Mouse (Mus musculus): Measurements from ENCODE around the gene Slc11a2. TPM values are rescaled to one million over a fixed set of nuclear protein-coding genes. Genes with fewer than 3 reads are reported as not detected.
"Not testable (repeated sequence)": the region's sequence is repeated elsewhere in the genome, so short reads cannot be mapped to it uniquely, and the experiment has no call there.

The Slc11a2 gene
- polyA plus RNA-seq, 1 experiment: 47.7 TPM

DNA sequence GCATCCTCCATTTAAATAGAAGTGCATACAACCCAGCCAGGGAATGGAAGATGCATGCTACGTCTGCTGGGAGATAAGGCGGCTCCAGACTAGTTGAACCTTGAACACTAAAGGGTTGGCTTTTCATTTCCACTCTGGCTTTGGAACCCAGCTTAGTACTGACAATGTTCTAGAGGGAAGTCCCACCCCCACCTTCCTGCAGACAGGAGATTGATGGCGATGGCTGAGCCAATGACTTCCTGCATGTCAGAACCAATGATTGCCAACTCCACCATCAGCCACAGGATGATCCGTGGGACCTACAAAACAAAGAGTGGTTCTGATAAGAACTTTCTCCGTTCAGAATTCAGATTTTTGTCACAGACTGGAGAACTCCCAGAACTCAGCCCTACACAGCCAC is 18.8 kb downstream of the Slc11a2 start:
- no peak for DNase-seq (ENCODE audit: extremely low spot score in 1 of 2, low spot score in 1 of 2)

DNA sequence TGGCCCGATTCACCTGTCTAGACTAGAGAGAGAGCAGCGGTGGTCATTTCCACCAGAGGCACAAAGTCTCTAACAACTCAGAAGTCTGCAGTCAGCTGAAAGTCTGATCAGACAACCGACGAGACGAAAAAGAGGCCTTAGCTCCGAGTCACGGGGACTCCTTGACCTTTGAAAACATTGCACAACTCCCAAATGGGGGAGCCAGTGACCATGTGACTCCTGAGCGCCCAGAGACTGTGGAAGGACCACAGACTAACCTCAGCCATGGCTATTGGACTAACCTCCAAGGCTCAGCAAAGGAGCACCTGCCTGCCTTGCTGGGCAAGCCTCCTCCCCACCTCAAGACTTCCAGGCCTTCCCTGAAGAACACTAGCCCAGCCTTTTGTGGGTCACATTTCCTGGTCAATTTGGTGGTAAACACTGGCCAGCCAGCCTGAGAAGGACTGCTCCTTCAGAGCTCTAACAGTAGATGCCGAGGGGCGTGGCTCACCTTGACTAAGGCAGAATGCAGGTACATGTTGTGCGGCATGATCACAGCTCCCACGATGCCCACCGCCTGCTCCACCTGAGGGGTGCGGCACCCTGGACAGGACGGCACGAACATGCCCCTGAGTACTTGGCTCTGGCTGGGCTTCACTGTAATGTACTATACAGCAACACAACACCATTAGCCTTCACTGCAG is 21.4 kb downstream of the Slc11a2 start:
- no peak for DNase-seq (ENCODE audit: extremely low spot score in 1 of 2, low spot score in 1 of 2)

DNA sequence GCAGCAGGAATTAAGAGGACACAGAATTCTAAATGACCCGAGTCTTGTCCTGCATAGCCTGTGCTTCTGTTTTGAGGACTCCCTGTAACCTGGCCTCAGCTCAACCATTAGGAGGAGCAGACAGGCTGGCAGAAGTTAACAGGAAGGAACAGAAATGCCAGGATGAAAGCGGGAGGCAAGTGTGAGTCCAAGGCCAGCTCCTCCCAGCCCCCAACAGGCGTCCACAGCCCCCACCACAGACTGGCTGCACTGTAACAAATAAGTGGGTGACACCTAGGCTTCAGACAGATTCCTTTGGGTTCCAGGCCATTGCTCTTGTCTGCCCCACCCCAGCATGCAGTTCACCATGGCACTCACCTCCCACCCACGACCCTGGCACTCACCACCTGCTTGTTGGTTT is 22.1 kb downstream of the Slc11a2 start:
- no peak for DNase-seq (ENCODE audit: extremely low spot score in 1 of 2, low spot score in 1 of 2)

DNA sequence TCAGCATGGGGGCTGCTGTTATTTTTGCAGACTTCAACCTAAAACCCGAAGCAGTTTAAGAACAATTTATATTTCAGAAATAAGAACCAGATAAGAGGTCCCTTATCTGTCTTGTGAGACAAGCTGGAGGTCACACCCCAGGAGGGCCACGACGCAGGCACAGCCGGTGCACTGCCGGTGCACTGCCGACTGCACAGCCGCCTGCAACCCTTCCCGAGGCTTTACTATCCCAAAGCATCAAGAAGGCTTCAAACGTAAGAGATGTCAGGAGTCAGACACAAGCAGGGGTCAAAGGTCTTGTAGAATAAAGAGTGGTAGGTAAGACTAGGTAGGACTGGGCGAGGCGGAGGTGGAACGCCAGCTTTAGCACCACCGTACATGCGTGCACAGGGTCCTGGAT is 22.5 kb downstream of the Slc11a2 start:
- no peak for DNase-seq (ENCODE audit: extremely low spot score in 1 of 2, low spot score in 1 of 2)

DNA sequence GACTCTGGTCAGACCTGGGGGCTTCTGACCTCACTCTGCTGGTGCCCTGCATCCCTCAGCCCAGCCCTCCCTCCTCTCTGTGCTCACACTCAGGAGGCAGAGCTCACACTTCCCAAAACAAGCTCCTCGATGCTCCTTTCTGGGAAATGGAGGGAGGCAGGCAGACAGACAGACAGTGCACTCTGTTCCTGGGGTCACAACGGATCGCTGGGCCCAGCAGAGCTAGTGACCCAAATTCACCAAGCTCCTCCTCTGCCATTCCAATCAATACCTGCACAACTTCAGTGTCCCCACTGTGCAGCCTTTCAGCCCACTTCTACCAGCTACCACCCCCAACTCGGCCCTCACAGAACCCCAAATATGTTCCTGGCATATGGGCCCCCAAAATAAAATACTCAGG is 23.1 kb downstream of the Slc11a2 start:
- no peak for DNase-seq (ENCODE audit: extremely low spot score in 1 of 2, low spot score in 1 of 2)

DNA sequence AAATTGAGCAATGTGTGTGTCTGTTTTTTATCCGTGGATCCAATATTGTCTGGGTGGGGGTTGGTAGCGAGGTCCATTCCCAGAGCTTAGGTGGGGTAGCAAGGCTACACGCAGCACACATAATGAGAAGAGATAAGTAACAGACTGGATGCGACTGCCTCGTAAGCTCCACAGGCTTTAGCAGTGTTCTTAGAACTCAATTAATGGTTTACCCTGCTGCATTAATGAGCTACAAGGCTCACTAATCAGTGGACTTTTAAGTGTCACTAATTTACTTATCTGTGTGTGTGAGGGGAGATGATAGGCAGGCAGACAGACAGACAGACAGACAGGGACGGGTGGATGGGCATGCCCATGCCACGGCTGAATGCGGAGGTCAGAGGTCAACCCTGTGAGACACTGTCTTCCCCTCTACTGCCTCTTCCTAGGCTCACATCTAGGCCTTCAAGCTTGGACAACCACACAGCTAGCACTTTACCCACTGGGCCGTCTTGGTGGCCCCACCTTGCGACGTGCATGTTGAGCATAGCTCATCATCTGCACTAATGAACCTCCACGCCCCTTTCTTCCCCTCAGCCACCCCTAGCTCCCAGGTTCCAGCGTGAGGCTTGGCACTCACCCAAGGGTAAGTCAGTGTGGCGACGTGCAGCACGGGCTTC is 24.2 kb downstream of the Slc11a2 start:
- DNase-seq (ENCODE audit: extremely low spot score in 1 of 2, low spot score in 1 of 2): no peak

DNA sequence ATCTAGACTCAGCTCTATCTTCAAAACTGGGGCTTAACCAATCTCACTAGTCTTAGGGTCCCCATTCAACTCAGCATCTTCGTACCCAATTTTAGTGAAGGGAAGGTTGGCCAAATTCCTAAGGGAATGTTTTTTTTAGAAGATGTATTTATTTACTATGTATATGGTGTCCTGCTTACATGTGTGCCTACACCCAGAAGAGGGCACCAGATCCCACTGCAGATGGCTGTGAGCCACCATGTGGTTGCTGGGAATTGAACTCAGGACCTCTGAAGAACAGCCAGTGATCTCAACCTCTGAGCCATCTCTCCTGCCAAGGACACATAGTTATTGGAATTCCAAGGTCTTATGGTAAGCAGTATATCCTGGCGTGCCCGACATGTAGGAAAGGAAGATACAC is 29.3 kb downstream of the Slc11a2 start:
- no peak for DNase-seq (ENCODE audit: extremely low spot score in 1 of 2, low spot score in 1 of 2)

DNA sequence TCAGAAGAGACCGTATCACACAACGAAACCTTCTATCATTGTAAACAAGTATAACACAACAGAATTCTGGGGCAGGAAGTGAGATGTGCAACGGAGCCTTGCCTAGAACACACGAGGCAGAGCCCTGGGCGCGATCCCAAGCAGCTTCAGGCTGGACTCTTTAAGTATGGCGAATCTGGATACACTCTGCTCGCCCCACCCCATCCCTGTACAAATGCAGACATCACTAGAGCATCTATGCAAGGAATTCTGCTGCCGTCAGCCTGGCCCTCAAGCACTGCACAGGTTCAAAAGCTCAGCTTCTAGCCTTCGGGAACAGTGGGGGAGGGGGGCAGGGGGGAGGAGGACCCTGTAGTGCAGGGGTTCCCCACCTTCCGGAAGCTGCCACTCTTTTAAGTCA is 31.9 kb downstream of the Slc11a2 start:
- no peak for DNase-seq (ENCODE audit: extremely low spot score in 1 of 2, low spot score in 1 of 2)

DNA sequence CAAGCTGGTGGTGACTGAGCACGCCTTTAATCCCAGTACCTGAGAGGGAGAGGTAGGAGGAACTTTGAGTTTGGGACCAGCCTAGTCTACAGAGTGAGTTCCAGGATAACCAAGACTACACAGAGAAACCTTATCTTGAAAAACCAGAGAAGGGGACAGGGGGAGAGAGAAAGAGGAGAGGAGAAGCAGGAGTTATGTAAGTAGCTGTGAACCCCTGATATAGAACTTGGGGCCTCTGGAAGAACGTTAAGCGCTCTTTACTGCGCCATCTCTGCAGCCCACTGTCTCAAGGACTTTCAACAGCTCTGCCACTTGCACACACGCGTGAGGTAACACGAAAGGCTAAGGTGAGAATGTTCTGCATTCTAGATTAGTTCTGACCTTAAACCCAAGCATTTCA is 33.3 kb downstream of the Slc11a2 start:
- DNase-seq (ENCODE audit: extremely low spot score in 1 of 2, low spot score in 1 of 2): no peak

DNA sequence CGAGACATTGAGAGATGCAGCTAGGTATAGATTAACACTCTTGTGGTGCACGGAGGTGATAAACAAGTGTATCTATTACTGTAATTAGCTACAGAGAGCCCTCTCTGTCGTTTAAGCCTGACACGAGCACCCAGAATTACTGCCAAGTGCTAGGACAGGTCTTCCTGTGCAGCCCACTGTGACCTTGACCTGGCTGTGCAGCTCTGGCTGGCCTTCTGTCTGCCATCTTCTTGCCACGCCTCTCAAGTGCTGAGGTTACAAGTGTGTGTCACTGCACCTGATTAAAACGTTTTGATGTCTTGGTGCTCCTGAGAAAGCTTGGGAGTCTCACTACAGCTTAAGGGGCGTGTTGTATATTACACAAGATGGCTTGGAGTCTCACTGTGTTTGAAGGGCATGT is 33.8 kb downstream of the Slc11a2 start:
- DNase-seq (ENCODE audit: extremely low spot score in 1 of 2, low spot score in 1 of 2): no peak

DNA sequence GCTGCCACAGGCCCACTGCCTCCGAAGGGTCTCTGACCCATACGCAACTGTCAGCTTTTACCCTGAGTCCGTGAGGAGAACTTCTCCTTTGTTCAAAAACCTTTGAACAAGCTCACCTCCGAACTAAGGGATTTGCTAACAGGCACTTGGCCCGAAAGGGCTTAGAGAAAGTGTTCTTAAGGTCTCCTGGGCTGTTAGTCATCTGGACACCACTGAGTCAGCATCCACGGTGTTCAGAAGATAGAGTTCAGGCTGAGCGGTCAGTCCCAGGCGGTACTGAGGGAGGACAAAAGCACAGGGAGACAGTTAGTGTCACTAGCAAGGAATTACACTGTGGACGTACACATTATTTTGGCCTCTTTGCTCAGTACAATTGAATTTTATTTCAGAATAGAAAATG is 36.0 kb downstream of the Slc11a2 start:
- no peak for DNase-seq (ENCODE audit: extremely low spot score in 1 of 2, low spot score in 1 of 2)

DNA sequence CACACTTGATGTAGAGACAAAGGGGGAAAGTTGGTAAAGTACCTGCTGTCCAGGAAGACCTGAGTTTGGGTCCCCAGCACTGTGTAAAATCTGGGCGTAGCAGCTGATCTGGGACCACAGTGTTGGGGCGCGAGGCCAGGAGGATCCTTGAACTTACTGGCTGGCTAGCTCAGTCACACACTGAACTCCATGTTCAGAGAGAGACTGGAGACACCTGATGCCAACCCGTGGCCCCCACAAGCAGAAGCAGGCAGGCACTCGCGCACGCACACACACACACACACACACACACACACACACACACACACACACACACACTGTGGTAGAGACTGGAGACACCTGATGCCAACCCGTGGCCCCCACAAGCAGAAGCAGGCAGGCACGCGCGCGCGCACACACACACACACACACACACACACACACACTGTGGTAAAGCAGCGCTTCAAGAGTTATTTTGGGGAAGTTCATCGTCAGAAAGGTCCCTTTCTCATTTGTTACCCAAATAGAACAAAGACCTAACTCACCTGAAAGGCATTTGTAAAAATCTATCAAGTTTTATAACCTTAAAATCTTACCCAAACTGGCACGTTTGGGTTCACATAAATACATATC is 36.5 kb downstream of the Slc11a2 start:
- DNase-seq (ENCODE audit: extremely low spot score in 1 of 2, low spot score in 1 of 2): no peak

DNA sequence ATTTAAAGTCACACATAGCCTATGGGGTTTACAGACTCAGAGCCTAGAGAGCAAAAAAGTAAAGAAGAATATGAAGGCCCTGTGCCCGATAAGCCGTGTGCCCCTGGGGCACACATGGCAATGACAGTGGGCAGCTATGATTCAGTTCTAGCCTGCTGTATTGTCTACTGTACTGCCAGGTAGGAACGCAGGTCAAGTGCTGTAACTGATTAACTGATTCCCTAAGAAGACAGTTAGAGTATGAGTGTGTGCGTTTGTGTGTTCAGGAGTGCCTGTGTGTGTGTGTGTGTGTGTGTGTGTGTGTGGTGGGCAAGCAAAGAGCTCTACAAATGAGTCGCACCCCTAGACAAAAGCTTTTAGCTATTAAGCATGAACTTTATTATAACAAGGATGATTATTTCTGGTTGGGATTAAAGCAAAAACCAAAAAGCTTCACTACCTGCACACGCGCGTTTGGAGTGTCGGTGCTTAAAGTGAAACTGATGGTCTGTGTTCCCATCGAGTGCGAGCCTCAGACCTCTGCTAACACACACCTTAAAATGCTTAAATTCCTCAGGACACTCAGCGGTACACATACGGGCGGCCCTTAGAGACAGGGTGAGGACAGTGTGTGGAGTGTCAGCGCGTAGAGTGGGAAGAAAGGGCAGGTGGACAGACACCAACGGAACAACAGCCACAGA is 37.2 kb downstream of the Slc11a2 start:
- no peak for DNase-seq (ENCODE audit: extremely low spot score in 1 of 2, low spot score in 1 of 2)

DNA sequence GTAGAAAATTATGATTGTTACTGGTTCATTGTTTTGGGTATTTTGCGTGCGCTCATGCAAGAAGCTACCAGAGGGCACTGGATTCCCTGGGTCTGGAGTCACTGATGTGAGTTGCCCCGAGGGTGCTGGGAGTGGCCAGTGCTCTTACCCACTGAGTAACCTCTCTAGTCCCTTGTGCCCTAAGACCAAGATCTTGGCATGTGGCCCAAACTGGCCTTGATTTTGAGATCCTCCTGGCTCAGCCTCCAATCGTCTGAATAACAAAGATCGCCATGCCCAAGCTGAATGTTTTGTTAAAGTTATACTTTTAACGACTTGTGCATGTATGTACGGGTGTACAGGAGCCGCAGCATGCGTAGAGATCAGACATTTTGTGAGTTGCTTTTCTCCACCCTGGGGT is 39.2 kb downstream of the Slc11a2 start:
- DNase-seq (ENCODE audit: extremely low spot score in 1 of 2, low spot score in 1 of 2): no peak

DNA sequence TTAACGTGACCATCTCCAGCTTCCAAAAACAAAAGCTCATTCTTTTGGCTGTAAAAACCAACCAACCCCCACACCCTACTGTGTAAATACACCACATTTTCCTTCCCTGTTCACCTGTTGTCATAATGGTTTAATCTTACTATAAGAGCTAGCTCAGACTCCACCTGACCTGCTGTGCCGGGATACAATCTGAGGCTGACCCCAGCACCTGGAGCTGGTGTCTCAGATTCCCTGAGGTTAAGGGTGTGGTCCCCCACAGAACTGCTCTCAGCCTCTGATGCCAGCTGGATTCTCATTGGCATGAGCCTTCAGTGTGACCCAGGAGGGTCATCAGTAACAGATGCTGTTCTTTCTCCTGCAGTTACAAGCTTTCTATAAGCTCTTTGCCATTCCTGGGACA is 44.8 kb downstream of the Slc11a2 start:
- DNase-seq (ENCODE audit: extremely low spot score in 1 of 2, low spot score in 1 of 2): no peak

DNA sequence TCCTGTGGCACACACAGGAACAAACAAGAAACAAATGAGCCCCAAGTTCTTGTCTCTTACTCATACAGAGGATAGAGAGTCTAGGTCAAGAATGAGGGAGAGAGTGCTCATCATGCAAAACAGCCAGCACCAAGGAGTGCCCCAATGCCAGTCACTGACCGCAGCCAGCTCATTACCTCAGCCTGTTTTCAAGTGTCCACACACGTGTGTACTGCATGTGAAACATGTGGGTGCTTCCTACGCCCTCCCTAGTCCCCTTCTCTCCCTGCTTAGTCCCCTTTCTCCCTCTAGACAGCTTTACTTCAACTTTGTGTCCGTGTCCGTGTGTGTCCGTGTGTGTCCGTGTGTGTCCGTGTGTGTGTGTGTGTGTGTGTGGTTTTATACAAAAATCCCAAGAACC is 45.2 kb downstream of the Slc11a2 start:
- no peak for DNase-seq (ENCODE audit: extremely low spot score in 1 of 2, low spot score in 1 of 2)

DNA sequence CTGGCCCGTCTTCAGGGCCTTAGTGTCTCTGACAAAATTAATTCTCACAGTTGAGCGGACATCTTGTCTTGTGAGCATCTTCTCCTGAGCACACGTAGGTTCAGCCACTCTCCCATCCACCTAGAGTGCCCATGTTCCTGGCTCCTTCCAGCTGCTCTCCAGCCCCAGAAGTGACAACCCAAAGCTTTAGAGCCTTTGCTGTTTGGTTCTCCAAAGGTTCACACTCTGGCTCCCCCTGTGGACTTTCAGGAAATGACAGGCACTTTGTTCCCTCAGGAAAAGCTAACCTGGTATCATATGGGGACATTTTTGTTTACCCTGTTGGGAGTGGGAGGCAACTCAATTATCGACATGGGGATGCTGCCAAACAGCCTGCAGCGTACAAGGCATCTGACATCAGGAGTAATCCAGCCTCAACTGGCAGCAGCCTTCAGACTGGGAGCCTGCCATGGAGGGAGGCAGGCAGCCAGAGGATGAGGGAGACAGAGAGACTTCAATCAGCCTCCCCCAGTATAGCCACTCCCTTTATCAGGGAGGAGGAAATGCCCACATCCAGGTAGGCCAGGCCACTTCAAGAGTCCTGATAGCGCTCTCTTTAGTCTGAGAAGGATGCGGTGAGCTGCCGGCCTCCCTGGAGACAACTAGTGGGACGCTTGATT is 46.9 kb downstream of the Slc11a2 start:
- DNase-seq (ENCODE audit: extremely low spot score in 1 of 2, low spot score in 1 of 2): peak in 1 of 2 experiments; percentile 17

DNA sequence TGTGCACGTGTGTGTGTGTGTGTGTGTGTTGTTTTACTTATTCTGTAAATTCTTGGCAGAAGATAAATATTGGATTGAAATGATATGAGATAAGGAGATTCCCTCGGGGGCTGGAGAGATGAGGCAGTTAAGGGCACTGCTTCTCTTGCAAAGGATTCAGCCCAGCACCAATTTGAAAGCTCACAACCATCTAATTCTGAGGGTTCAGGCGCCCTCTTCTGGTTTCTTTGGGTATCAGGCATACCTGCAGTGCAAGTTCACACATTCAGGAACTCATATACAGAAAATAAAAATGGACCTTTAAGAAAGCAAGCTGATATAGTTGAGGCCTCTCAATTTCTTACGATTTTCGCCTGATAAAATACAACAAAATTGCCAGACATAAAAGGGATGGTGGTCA is 49.8 kb downstream of the Slc11a2 start:
- DNase-seq (ENCODE audit: extremely low spot score in 1 of 2, low spot score in 1 of 2): peak; percentile 40 to 90

DNA sequence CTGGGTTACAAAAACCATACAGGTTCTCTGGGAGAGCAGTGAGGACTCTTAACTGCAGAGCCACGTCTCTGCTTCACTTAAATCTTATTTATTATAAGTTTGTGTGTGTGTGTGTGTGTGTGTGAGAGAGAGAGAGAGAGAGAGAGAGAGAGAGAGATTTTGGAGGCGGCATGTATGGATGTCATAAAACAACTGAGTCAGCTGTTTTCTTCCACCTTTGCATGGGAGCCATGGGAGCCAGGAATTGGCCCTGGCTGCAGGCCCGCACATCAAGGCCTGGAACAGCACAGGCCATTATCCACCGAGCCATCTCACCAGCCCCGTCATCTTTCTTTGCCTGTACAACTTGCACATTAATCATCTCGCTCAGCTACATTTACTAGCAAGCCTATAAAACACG is 57.8 kb downstream of the Slc11a2 start:
- DNase-seq (ENCODE audit: extremely low spot score in 1 of 2, low spot score in 1 of 2): no peak

DNA sequence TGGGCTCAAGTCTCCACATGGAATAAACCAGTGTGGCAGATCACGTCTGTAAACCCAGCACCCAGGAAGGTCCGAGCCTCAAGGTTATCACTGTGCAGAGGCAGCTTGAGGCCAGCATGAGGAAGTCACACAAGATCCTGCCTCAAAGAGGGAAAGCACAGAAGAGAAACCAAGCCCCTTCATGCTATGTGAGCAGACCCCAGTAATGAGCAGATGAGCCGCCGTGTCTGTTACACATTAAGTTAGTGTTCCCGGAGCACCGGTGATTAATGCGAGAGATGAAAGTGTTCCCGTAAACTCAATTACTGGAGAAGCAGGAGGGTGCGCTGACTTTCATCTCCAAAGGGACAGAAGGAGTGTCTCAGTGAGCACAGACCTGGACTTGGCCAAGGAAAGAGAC is 58.9 kb downstream of the Slc11a2 start:
- not testable (repeated sequence) for DNase-seq (ENCODE audit: extremely low spot score in 1 of 2, low spot score in 1 of 2)

DNA sequence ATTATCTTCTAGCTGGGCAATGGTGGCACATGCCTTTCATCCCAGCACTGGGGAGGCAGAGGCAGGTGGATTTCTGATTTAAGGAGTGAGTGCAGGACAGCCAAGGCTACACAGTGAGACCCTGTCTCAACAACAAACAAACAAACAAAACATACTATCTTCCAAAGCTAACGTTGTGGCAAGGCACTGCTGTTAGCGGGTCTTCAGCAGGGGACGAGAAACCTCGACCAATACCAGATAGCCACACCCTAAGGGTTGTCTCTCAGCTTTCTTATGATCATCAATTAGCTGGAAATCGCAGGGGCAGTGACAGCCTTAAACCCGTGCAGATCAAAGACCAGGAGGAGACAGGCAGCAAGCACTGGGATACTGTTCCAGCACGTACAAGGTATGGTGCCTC is 60.6 kb downstream of the Slc11a2 start, which contains the start of gene Higd1c:
Higd1c (plus strand) TSS at position 301 of the 400 bp plus-strand sequence.
- no peak for DNase-seq (ENCODE audit: extremely low spot score in 1 of 2, low spot score in 1 of 2)
